Mouse (Mus musculus) adrenal gland, postnatal 10 days (tissue): Measurements from ENCODE around the gene Zfp318. TPM values are rescaled to one million over a fixed set of nuclear protein-coding genes. Genes with fewer than 3 reads are reported as not detected.

Source experiments
- DNase-seq: peaks from one replicate; pipeline ENCODE4 v3.0.0; 2021; ENCODE audit warnings: mixed read lengths
- total RNA-seq, 2 experiments: library from RNA; stranded (reverse); gene quantifications; 2 replicates each; pipeline ENCODE4 v1.2.3; 2021

Zfp318 gene
- total RNA-seq, 2 experiments from 2014 or later, result 24.6 to 30.7 TPM

- DNase-seq, result no peak
Measured at GRCm38 (mm10) chr17:46446264-46446663, 62.7 kb downstream of the Zfp318 start.

- no peak for DNase-seq
Measured at GRCm38 (mm10) chr17:46452683-46453082, 69.2 kb downstream of the Zfp318 start.

- no peak for DNase-seq
Measured at GRCm38 (mm10) chr17:46453302-46453948, 69.9 kb downstream of the Zfp318 start.

- no peak for DNase-seq
Measured at GRCm38 (mm10) chr17:46453970-46454411, 70.5 kb downstream of the Zfp318 start.

GRCm38 (mm10) chr17:46454539-46454938, 71.0 kb downstream of the Zfp318 start:
- no peak for DNase-seq

- peak; percentile 53 for DNase-seq
Measured at GRCm38 (mm10) chr17:46455110-46455691, 71.7 kb downstream of the Zfp318 start.

GRCm38 (mm10) chr17:46457791-46458190, 74.3 kb downstream of the Zfp318 start:
- DNase-seq, result peak; percentile 75

GRCm38 (mm10) chr17:46458439-46458838, 74.9 kb downstream of the Zfp318 start:
- no peak for DNase-seq

- peak; percentile 16 for DNase-seq
Measured at GRCm38 (mm10) chr17:46460673-46461072, 77.1 kb downstream of the Zfp318 start.

- DNase-seq, result peak; percentile 26
Measured at GRCm38 (mm10) chr17:46461347-46461746, 77.8 kb downstream of the Zfp318 start.

GRCm38 (mm10) chr17:46462226-46462625, 78.7 kb downstream of the Zfp318 start:
- peak; percentile 68 for DNase-seq

GRCm38 (mm10) chr17:46467830-46468229, 84.3 kb downstream of the Zfp318 start:
- no peak for DNase-seq

Other genes with a start within 250 kb of the Zfp318 start
- 1 to 10 TPM; 5.0 to 6.3 TPM for gene Rsph9, start 239.5 kb upstream of the Zfp318 start, total RNA-seq
- gene Mad2l1bp, start 230.2 kb upstream of the Zfp318 start, total RNA-seq, result 10 to 100 TPM; 14.1 to 15.0 TPM
- 10 to 100 TPM; 66.5 to 94.0 TPM for gene Gtpbp2, start 222.7 kb upstream of the Zfp318 start, total RNA-seq
- 10 to 100 TPM; 25.5 to 31.4 TPM for gene Polh, start 181.1 kb upstream of the Zfp318 start, total RNA-seq
- 10 to 100 TPM; 43.6 to 48.5 TPM for gene Xpo5, start 180.9 kb upstream of the Zfp318 start, total RNA-seq
- gene Polr1c, start 135.7 kb upstream of the Zfp318 start, total RNA-seq, result 10 to 100 TPM; 68.3 to 72.3 TPM
- 100 to 1,000 TPM; 105 to 121 TPM for gene Yipf3, start 135.7 kb upstream of the Zfp318 start, total RNA-seq
- 1 to 10 TPM; 3.4 to 3.8 TPM for gene Lrrc73, start 130.2 kb upstream of the Zfp318 start, total RNA-seq
- gene Tjap1, start 100.7 kb upstream of the Zfp318 start, total RNA-seq, result 10 to 100 TPM; 42.0 to 52.6 TPM
- gene Dlk2, start 86.3 kb upstream of the Zfp318 start, total RNA-seq, result 1 to 10 TPM in 1 of 2 experiments, under 1 TPM in 1; 0.78 to 1.3 TPM
- 10 to 100 TPM in 1 of 2 experiments, 1 to 10 TPM in 1; 8.2 to 14.2 TPM for gene Abcc10, start 55.4 kb upstream of the Zfp318 start, total RNA-seq
- gene Crip3, start 45.2 kb downstream of the Zfp318 start, total RNA-seq, result under 1 TPM; 0.39 to 1.00 TPM
- 10 to 100 TPM in 1 of 2 experiments, 1 to 10 TPM in 1; 5.4 to 14.6 TPM for gene Slc22a7, start 54.7 kb downstream of the Zfp318 start, total RNA-seq
- gene Ttbk1, start 103.9 kb downstream of the Zfp318 start, total RNA-seq, result 1 to 10 TPM; 1.2 to 2.2 TPM
- gene Dnph1, start 113.0 kb downstream of the Zfp318 start, total RNA-seq, result 1 to 10 TPM; 5.7 to 6.1 TPM
- 10 to 100 TPM; 14.3 to 22.9 TPM for gene Cul9, start 162.7 kb downstream of the Zfp318 start, total RNA-seq
- gene Srf, start 172.4 kb downstream of the Zfp318 start, total RNA-seq, result 10 to 100 TPM; 33.6 to 37.6 TPM
- 10 to 100 TPM; 19.6 to 21.4 TPM for gene Ptk7, start 245.8 kb downstream of the Zfp318 start, total RNA-seq